Mouse (Mus musculus): ENCODE data around the gene Ppp1r2.

The Ppp1r2 gene

GRCm38 (mm10) chr16:31233541-31234339, 41.3 kb downstream of the Ppp1r2 start:
- DNase-seq (ENCODE audit: low spot score): peak; percentile 86

- peak; percentile 16 for DNase-seq (ENCODE audit: low spot score)
Observed at GRCm38 (mm10) chr16:31233167-31233498, 41.9 kb downstream of the Ppp1r2 start.

- DNase-seq (ENCODE audit: low spot score): no peak
Observed at GRCm38 (mm10) chr16:31232491-31233166, 42.4 kb downstream of the Ppp1r2 start.

- DNase-seq (ENCODE audit: low spot score): no peak
Observed at GRCm38 (mm10) chr16:31231591-31231990, 43.5 kb downstream of the Ppp1r2 start.

- no peak for DNase-seq (ENCODE audit: low spot score)
Observed at GRCm38 (mm10) chr16:31227746-31228145, 47.3 kb downstream of the Ppp1r2 start.

- DNase-seq (ENCODE audit: low spot score): no peak
Observed at GRCm38 (mm10) chr16:31215271-31215670, 59.8 kb downstream of the Ppp1r2 start.

GRCm38 (mm10) chr16:31213463-31213862, 61.6 kb downstream of the Ppp1r2 start:
- DNase-seq (ENCODE audit: low spot score): no peak

GRCm38 (mm10) chr16:31211503-31211902, 63.6 kb downstream of the Ppp1r2 start:
- peak; percentile 76 for DNase-seq (ENCODE audit: low spot score)

GRCm38 (mm10) chr16:31210453-31210852, 64.6 kb downstream of the Ppp1r2 start:
- DNase-seq (ENCODE audit: low spot score): peak; percentile 51

- DNase-seq (ENCODE audit: low spot score): peak; percentile 76
Observed at GRCm38 (mm10) chr16:31209911-31210310, 65.2 kb downstream of the Ppp1r2 start.

GRCm38 (mm10) chr16:31205726-31206125, 69.4 kb downstream of the Ppp1r2 start:
- no peak for DNase-seq (ENCODE audit: low spot score)

- no peak for DNase-seq (ENCODE audit: low spot score)
Observed at GRCm38 (mm10) chr16:31205187-31205586, 69.9 kb downstream of the Ppp1r2 start.

GRCm38 (mm10) chr16:31204216-31204615, 70.9 kb downstream of the Ppp1r2 start:
- no peak for DNase-seq (ENCODE audit: low spot score)

GRCm38 (mm10) chr16:31201704-31202103, 73.4 kb downstream of the Ppp1r2 start:
- DNase-seq (ENCODE audit: low spot score): no peak

Data from lung, postnatal 25 days (tissue).